Mouse (Mus musculus): ENCODE measurements at regions not wholly inside any gene's neighbourhood (a gene's known extent, or its start where the extent isn't known, plus 50 kb on each side); places are given as distances from the start of the nearest gene placed in this dataset.

GRCm38 (mm10) chr12:118784643-118785042 lies 61.5 kb upstream of the Sp8 start:
- no peak for ATAC-seq (ENCODE audit: low FRiP score)

GRCm38 (mm10) chr12:118781978-118782377 lies 64.2 kb upstream of the Sp8 start:
- Histone ChIP-seq H3K9ac (ENCODE audit: low read depth, low read length) (no peak overlapping the region), H3K27me3 (ENCODE audit: control insufficient read depth, insufficient read depth, low read length) (no peaks in the 10 kb centered on the region)

More at GRCm38 (mm10) chr12:118784643-118785042, 61.5 kb upstream of the Sp8 start:
- Histone ChIP-seq H3K36me3 (ENCODE audit: control insufficient read depth, insufficient read depth, low read length) (no peaks in the 10 kb centered on the region), H3K4me3 (ENCODE audit: low read depth, low read length) (no peak overlapping the region), H3K9ac (ENCODE audit: low read depth, low read length) (no peak overlapping the region), H3K4me1 (replicated peaks; ENCODE audit: control insufficient read depth, insufficient read depth, low read length) (no peaks in the 10 kb centered on the region), H3K27me3 (ENCODE audit: control insufficient read depth, insufficient read depth, low read length) (no peaks in the 10 kb centered on the region), H3K4me2 (replicated peaks; ENCODE audit: low read depth, low read length) (no peak overlapping the region), H3K9me3 (ENCODE audit: control insufficient read depth, low read length) (no peaks in the 10 kb centered on the region), H3K27ac (ENCODE audit: low read depth, low read length) (no peak overlapping the region)
- 86% methylated on average over 1 of the region's 1 CpGs for WGBS
- DNase-seq (ENCODE audit: low spot score) = no peak

DNA sequence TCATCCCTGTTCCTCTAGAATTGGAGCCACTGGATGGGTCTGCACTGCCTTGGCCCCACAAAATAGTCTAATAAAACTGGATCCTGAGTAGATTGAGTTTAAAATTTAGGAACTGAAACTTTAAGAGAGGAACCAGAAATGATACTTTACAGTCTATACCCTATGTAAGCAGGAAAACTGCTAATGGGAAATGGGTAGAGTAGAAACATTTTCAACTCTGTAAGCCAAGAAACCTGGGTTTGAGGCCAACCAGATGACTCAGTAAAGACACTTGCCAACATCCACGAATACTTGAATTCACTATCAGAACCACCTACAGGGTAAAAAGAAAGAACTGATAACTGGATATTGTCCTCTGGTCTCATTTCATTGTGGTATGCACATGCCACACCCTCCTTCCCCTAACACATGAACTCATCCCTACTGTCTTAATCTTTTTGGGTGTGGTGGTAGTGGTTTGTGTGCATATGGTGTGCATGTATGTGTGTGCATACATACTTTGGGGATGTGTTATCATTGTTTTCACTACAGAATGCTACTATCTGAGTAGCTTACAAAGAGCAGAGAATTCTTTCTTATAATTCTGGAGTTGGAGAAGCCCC lies 70.6 kb upstream of the Sp8 start:
- Histone ChIP-seq H3K4me2 (replicated peaks; ENCODE audit: low read depth, low read length) (no peak overlapping the region), H3K4me3 (ENCODE audit: low read depth, low read length) (no peak overlapping the region), H3K9me3 (ENCODE audit: control insufficient read depth, low read length) (no peaks in the 10 kb centered on the region), H3K36me3 (ENCODE audit: control insufficient read depth, insufficient read depth, low read length) (no peaks in the 10 kb centered on the region), H3K9ac (ENCODE audit: low read depth, low read length) (no peak overlapping the region), H3K27me3 (ENCODE audit: control insufficient read depth, insufficient read depth, low read length) (no peaks in the 10 kb centered on the region), H3K27ac (ENCODE audit: low read depth, low read length) (no peak overlapping the region), H3K4me1 (replicated peaks; ENCODE audit: control insufficient read depth, insufficient read depth, low read length) (no peaks in the 10 kb centered on the region)
- no peak for DNase-seq (ENCODE audit: low spot score)
- 87% methylated on average over 1 of the region's 1 CpGs for WGBS
- no peak for ATAC-seq (ENCODE audit: low FRiP score)

More at GRCm38 (mm10) chr12:118781978-118782377, 64.2 kb upstream of the Sp8 start:
- Histone ChIP-seq H3K36me3 (ENCODE audit: control insufficient read depth, insufficient read depth, low read length) (no peaks in the 10 kb centered on the region), H3K4me3 (ENCODE audit: low read depth, low read length) (no peak overlapping the region), H3K27ac (ENCODE audit: low read depth, low read length) (no peak overlapping the region), H3K4me1 (replicated peaks; ENCODE audit: control insufficient read depth, insufficient read depth, low read length) (no peaks in the 10 kb centered on the region), H3K4me2 (replicated peaks; ENCODE audit: low read depth, low read length) (no peak overlapping the region), H3K9me3 (ENCODE audit: control insufficient read depth, low read length) (no peaks in the 10 kb centered on the region)
- WGBS = 91% methylated on average over 3 of the region's 3 CpGs
- ATAC-seq (ENCODE audit: low FRiP score) (no peak), DNase-seq (ENCODE audit: low spot score) (no peak)

- H3K27ac ChIP-seq (ENCODE audit: low read depth, low read length) = no peak overlapping the region
- no peak overlapping the region for H3K9ac ChIP-seq (ENCODE audit: low read depth, low read length)
- no peaks in the 10 kb centered on the region for H3K27me3 ChIP-seq (ENCODE audit: control insufficient read depth, insufficient read depth, low read length)
- no peak for ATAC-seq (ENCODE audit: low FRiP score)
- no peak overlapping the region for H3K4me3 ChIP-seq (ENCODE audit: low read depth, low read length)
- no peaks in the 10 kb centered on the region for H3K9me3 ChIP-seq (ENCODE audit: control insufficient read depth, low read length)
- 80% methylated on average over 2 of the region's 2 CpGs for WGBS
- no peaks in the 10 kb centered on the region for H3K36me3 ChIP-seq (ENCODE audit: control insufficient read depth, insufficient read depth, low read length)
- H3K4me2 ChIP-seq (replicated peaks; ENCODE audit: low read depth, low read length) = no peak overlapping the region
- no peak for DNase-seq (ENCODE audit: low spot score)
- no peaks in the 10 kb centered on the region for H3K4me1 ChIP-seq (replicated peaks; ENCODE audit: control insufficient read depth, insufficient read depth, low read length)
These were observed 73.3 kb upstream of the Sp8 start for GRCm38 (mm10) chr12:118772790-118773189.

DNA sequence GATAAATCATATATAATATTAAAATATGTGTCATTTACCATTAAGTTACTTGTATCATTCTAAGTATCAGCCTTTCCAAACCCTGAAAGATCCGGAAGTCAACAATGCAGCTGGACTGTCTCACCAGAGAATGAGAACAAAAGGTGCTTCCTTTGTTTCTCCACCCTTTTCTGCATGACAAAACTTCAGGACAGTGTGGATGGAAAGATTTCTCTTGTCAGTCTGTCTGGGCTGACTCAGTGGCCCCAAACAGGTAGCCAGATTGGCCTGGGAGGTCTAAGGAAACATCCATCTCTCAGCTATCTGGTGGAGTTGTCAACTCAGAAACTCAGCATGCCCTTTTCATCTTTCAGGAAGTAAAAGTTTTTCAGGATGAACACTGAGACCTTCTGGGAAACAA lies 79.7 kb upstream of the Sp8 start:
- 62% methylated on average over 1 of the region's 1 CpGs for WGBS
- DNase-seq (ENCODE audit: low spot score) (no peak), ATAC-seq (ENCODE audit: low FRiP score) (no peak)
- H3K4me1 ChIP-seq (replicated peaks; ENCODE audit: control insufficient read depth, insufficient read depth, low read length) = no peaks in the 10 kb centered on the region
- H3K9ac ChIP-seq (ENCODE audit: low read depth, low read length) = no peak overlapping the region
- no peak overlapping the region for H3K4me3 ChIP-seq (ENCODE audit: low read depth, low read length)
- H3K36me3 ChIP-seq (ENCODE audit: control insufficient read depth, insufficient read depth, low read length) = no peaks in the 10 kb centered on the region
- no peaks in the 10 kb centered on the region for H3K9me3 ChIP-seq (ENCODE audit: control insufficient read depth, low read length)
- H3K27ac ChIP-seq (ENCODE audit: low read depth, low read length) = no peak overlapping the region
- no peak overlapping the region for H3K4me2 ChIP-seq (replicated peaks; ENCODE audit: low read depth, low read length)
- no peaks in the 10 kb centered on the region for H3K27me3 ChIP-seq (ENCODE audit: control insufficient read depth, insufficient read depth, low read length)

DNA sequence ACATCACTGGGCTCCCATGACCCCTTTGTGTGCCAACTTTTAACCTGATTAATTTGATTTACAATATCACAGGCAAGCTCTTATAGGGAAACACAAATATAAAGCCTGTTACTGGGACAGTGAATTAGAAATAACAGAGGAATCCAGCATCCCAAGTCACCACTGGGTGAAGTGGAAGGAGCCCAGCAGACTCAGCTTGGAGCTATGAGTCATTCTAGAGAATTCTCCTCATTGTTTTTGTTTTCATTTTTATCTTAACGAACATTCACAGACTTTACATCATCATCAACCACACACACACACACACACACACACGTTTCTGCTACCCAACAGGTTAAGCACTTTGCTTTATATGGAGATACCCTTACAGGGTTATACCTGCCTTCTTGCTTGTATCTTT lies 92.1 kb upstream of the Sp8 start:
- Histone ChIP-seq H3K27me3 (ENCODE audit: control insufficient read depth, insufficient read depth, low read length) (no peaks in the 10 kb centered on the region), H3K27ac (ENCODE audit: low read depth, low read length) (no peak overlapping the region), H3K36me3 (ENCODE audit: control insufficient read depth, insufficient read depth, low read length) (no peaks in the 10 kb centered on the region), H3K4me2 (replicated peaks; ENCODE audit: low read depth, low read length) (no peak overlapping the region), H3K9me3 (ENCODE audit: control insufficient read depth, low read length) (no peaks in the 10 kb centered on the region), H3K4me1 (replicated peaks; ENCODE audit: control insufficient read depth, insufficient read depth, low read length) (no peaks in the 10 kb centered on the region), H3K9ac (ENCODE audit: low read depth, low read length) (no peak overlapping the region), H3K4me3 (ENCODE audit: low read depth, low read length) (no peak overlapping the region)
- no peak for DNase-seq (ENCODE audit: low spot score)
- WGBS = 66% methylated on average over 2 of the region's 2 CpGs
- ATAC-seq (ENCODE audit: low FRiP score) = no peak

DNA sequence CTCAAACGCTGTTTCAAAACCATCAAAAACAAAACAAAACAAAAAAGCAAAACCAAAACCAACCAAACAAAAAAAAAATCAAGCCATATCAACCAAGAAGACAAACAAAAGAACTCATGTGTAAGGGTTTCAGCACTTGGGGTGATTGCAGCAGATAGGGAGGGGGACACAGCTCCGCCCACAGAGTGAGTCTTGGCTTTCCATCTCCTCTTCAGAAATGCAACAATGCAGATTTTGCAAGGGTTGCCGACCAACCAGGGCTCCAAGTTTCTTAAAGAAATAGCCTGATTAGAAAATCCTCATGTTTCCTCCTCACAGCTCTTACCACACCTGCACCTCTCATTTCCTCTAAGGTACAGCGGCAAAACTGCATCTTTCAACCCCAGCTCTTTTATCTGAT lies 107.0 kb upstream of the Sp8 start:
- Histone ChIP-seq H3K4me3 (ENCODE audit: low read depth, low read length) (no peak overlapping the region), H3K9me3 (ENCODE audit: control insufficient read depth, low read length) (no peaks in the 10 kb centered on the region), H3K27ac (ENCODE audit: low read depth, low read length) (no peak overlapping the region), H3K9ac (ENCODE audit: low read depth, low read length) (no peak overlapping the region), H3K36me3 (ENCODE audit: control insufficient read depth, insufficient read depth, low read length) (no peaks in the 10 kb centered on the region), H3K4me2 (replicated peaks; ENCODE audit: low read depth, low read length) (no peak overlapping the region), H3K27me3 (ENCODE audit: control insufficient read depth, insufficient read depth, low read length) (no peaks in the 10 kb centered on the region), H3K4me1 (replicated peaks; ENCODE audit: control insufficient read depth, insufficient read depth, low read length) (no peaks in the 10 kb centered on the region)
- DNase-seq (ENCODE audit: low spot score) = no peak
- 69% methylated on average over 4 of the region's 4 CpGs for WGBS
- ATAC-seq (ENCODE audit: low FRiP score) = no peak

DNA sequence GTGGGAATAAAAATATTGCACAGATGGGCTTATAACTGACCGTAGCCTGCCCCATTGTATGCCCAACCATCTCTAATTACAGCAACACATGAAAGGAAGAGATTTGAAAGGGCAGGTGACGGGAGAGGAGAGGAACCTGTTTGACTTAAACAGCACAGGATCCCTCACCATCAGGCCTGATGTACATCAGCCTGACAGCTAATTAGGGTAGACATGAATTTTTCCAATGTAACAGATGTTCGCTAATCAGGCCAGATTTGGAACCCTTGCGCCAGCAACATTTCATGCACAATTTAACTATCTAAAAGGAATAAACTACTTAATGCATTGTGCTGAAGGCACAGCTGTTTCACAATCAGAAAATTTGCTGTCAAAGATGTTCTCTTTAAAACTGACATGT lies 120.2 kb upstream of the Sp8 start:
- no peaks in the 10 kb centered on the region for H3K36me3 ChIP-seq (ENCODE audit: control insufficient read depth, insufficient read depth, low read length)
- H3K4me1 ChIP-seq (replicated peaks; ENCODE audit: control insufficient read depth, insufficient read depth, low read length) = no peaks in the 10 kb centered on the region
- no peak overlapping the region for H3K27ac ChIP-seq (ENCODE audit: low read depth, low read length)
- DNase-seq (ENCODE audit: low spot score) (no peak), ATAC-seq (ENCODE audit: low FRiP score) (peak; percentile 60; the same call in 1 of the 2 replicates)
- H3K27me3 ChIP-seq (ENCODE audit: control insufficient read depth, insufficient read depth, low read length) = no peaks in the 10 kb centered on the region
- H3K9me3 ChIP-seq (ENCODE audit: control insufficient read depth, low read length) = no peaks in the 10 kb centered on the region
- H3K4me3 ChIP-seq (ENCODE audit: low read depth, low read length) = no peak overlapping the region
- 61% methylated on average over 4 of the region's 4 CpGs for WGBS
- no peak overlapping the region for H3K9ac ChIP-seq (ENCODE audit: low read depth, low read length)
- no peak overlapping the region for H3K4me2 ChIP-seq (replicated peaks; ENCODE audit: low read depth, low read length)

GRCm38 (mm10) chr12:118719878-118720573 lies 126.1 kb upstream of the Sp8 start:
- DNase-seq (ENCODE audit: low spot score) (no peak), ATAC-seq (ENCODE audit: low FRiP score) (no peak)
- no peak overlapping the region for H3K27ac ChIP-seq (ENCODE audit: low read depth, low read length)
- no peaks in the 10 kb centered on the region for H3K4me1 ChIP-seq (replicated peaks; ENCODE audit: control insufficient read depth, insufficient read depth, low read length)
- no peak overlapping the region for H3K9ac ChIP-seq (ENCODE audit: low read depth, low read length)
- no peak overlapping the region for H3K4me2 ChIP-seq (replicated peaks; ENCODE audit: low read depth, low read length)
- H3K27me3 ChIP-seq (ENCODE audit: control insufficient read depth, insufficient read depth, low read length) = no peaks in the 10 kb centered on the region
- H3K36me3 ChIP-seq (ENCODE audit: control insufficient read depth, insufficient read depth, low read length) = no peaks in the 10 kb centered on the region
- no peak overlapping the region for H3K4me3 ChIP-seq (ENCODE audit: low read depth, low read length)
- no peaks in the 10 kb centered on the region for H3K9me3 ChIP-seq (ENCODE audit: control insufficient read depth, low read length)
- WGBS = 68% methylated on average over 4 of the region's 4 CpGs
